Comparison of ENCODE assay signal across 13 mouse cellular contexts in genomic region chr10:3864196-3864540, GRCm38 (mm10).
DNase-seq lines count a peak whose midpoint lies in the region; ATAC-seq and TF ChIP-seq lines count a peak whose summit lies in the region.
"Had no signal": no experiment of that assay in that cellular context is flagged by ENCODE, and none has a peak within 500 bp of the region (broad histone marks: within the 10 kb centered on the region; RNA-seq: fewer than 3 reads in every experiment).

No protein-coding gene starts in this region.

- no peaks in the 10 kb centered on the region for H3K9me3 ChIP-seq in forebrain, embryonic 10.5 days
- no peaks in the 10 kb centered on the region for H3K9me3 ChIP-seq in hindbrain, postnatal 0 days (ENCODE audit: low read length)
- no peaks in the 10 kb centered on the region for H3K9me3 ChIP-seq in neural tube, embryonic 14.5 days (ENCODE audit: control insufficient read depth, low read length)
- H3K9me3 ChIP-seq: heart, embryonic 15.5 days; liver, embryonic 12.5 days had no signal

- peak overlapping the region; percentile 53 for H3K4me2 ChIP-seq in hindbrain, postnatal 0 days (ENCODE audit: low read depth, low read length)
- H3K4me2 ChIP-seq in neural tube, embryonic 14.5 days (ENCODE audit: low read depth, low read length): peak overlapping the region; percentile 35
- H3K4me2 ChIP-seq: heart, embryonic 15.5 days; liver, embryonic 12.5 days had no signal

- H3K4me3 ChIP-seq in left cerebral cortex, adult 2 months: peak overlapping the region; percentile 21
- H3K4me3 ChIP-seq in forebrain, embryonic 10.5 days: peak overlapping the region; percentile 52
- peak overlapping the region; percentile 21 for H3K4me3 ChIP-seq in hindbrain, postnatal 0 days (ENCODE audit: low read length)
- H3K4me3 ChIP-seq in neural tube, embryonic 14.5 days (ENCODE audit: low read depth, low read length): peak overlapping the region; percentile 12; the same call in 1 of the 2 replicates
- H3K4me3 ChIP-seq: heart, embryonic 15.5 days; liver, embryonic 12.5 days had no signal

- peak overlapping the region; percentile 16; the same call in 1 of the 2 replicates for H3K27ac ChIP-seq in left cerebral cortex, adult 2 months
- peak overlapping the region; percentile 90 for H3K27ac ChIP-seq in forebrain, embryonic 10.5 days
- H3K27ac ChIP-seq in hindbrain, postnatal 0 days: peak overlapping the region; percentile 54; the same call in 1 of the 2 replicates
- H3K27ac ChIP-seq in neural tube, embryonic 14.5 days (ENCODE audit: low read depth, low read length): peak overlapping the region; percentile 39; the same call in 1 of the 2 replicates
- H3K27ac ChIP-seq: liver, embryonic 12.5 days had no signal

- no peak for TF ChIP-seq CTCF in left cerebral cortex, adult 2 months (IDR thresholded peaks at IDR 0.05)
- TF ChIP-seq CTCF in hindbrain, postnatal 0 days (IDR thresholded peaks at IDR 0.05; ENCODE audit: low read depth): no peak

- H3K27me3 ChIP-seq in forebrain, embryonic 10.5 days (ENCODE audit: poor library complexity, severe bottlenecking): no peaks in the 10 kb centered on the region
- no peaks in the 10 kb centered on the region for H3K27me3 ChIP-seq in hindbrain, postnatal 0 days (ENCODE audit: insufficient read depth, low read length)
- no peaks in the 10 kb centered on the region for H3K27me3 ChIP-seq in neural tube, embryonic 14.5 days (ENCODE audit: control insufficient read depth, insufficient read depth, low read length)
- H3K27me3 ChIP-seq: CH12.LX; heart, embryonic 15.5 days; liver, embryonic 12.5 days had no signal

- intact Hi-C loops in left cerebral cortex, adult 2 months (cut with DNase I): no loop called here

- H3K36me3 ChIP-seq in forebrain, embryonic 10.5 days (replicated peaks): peaks cover 4% of the 10 kb centered on the region
- no peaks in the 10 kb centered on the region for H3K36me3 ChIP-seq in hindbrain, postnatal 0 days (ENCODE audit: insufficient read depth, low read length)
- no peaks in the 10 kb centered on the region for H3K36me3 ChIP-seq in neural tube, embryonic 14.5 days (ENCODE audit: control insufficient read depth, insufficient read depth, low read length)
- H3K36me3 ChIP-seq: heart, embryonic 15.5 days; liver, embryonic 12.5 days had no signal

- ATAC-seq in hindbrain, postnatal 0 days: no peak
- no peak for ATAC-seq in neural tube, embryonic 14.5 days (ENCODE audit: low read depth)
- no peak for ATAC-seq in granulocyte monocyte progenitor cell, adult 5-6 weeks (replicated peaks; ENCODE audit: poor library complexity, severe bottlenecking)
- ATAC-seq: liver, embryonic 12.5 days had no signal

- H3K4me1 ChIP-seq in forebrain, embryonic 10.5 days: peaks cover 62% of the 10 kb centered on the region
- H3K4me1 ChIP-seq in hindbrain, postnatal 0 days (ENCODE audit: insufficient read depth, low read length): peaks cover under 1% of the 10 kb centered on the region; the same call in 1 of the 2 replicates
- peaks cover 10% of the 10 kb centered on the region for H3K4me1 ChIP-seq in neural tube, embryonic 14.5 days (ENCODE audit: control insufficient read depth, insufficient read depth, low read length)
- H3K4me1 ChIP-seq: liver, embryonic 12.5 days had no signal

- WGBS in forebrain, embryonic 10.5 days: 22% methylated on average over 6 of the region's 6 CpGs
- WGBS in hindbrain, postnatal 0 days: 13% methylated on average over 6 of the region's 6 CpGs
- 22% methylated on average over 6 of the region's 6 CpGs for WGBS in neural tube, embryonic 14.5 days

- peak overlapping the region; percentile 7; the same call in 1 of the 2 replicates for H3K9ac ChIP-seq in hindbrain, postnatal 0 days (replicated peaks; ENCODE audit: low read length)
- H3K9ac ChIP-seq in neural tube, embryonic 14.5 days (replicated peaks; ENCODE audit: low read depth, low read length): no peak overlapping the region
- H3K9ac ChIP-seq: heart, embryonic 15.5 days; liver, embryonic 12.5 days had no signal

- DNase-seq in left cerebral cortex, adult 2 months (ENCODE audit: extremely low spot score in 1 of 2, low spot score in 2 of 2): no peak
- no peak for DNase-seq in left cerebral cortex, adult 9 months (ENCODE audit: low spot score in 2 of 2)
- DNase-seq in forebrain, embryonic 10.5 days (ENCODE audit: extremely low spot score, low spot score): peak; percentile 34
- DNase-seq in hindbrain, postnatal 0 days (ENCODE audit: low spot score): peak; percentile 41
- no peak for DNase-seq in spleen, postnatal 14 days (ENCODE audit: low spot score in 2 of 2)
- DNase-seq in T-cell, adult 2 months (ENCODE audit: low spot score): no peak
- DNase-seq: cerebellum, adult 18-20 months; thymus, postnatal 4 days had no signal

Comparison
In these comparisons a context has a peak if more than half of its experiments do, and no peak if none do; other contexts are left out.
1. DNase-seq: peak in forebrain, embryonic 10.5 days (single experiment) and hindbrain, postnatal 0 days (single experiment); none in left cerebral cortex, adult 2 months (0 of 2), left cerebral cortex, adult 9 months (0 of 2), spleen, postnatal 14 days (0 of 2) and T-cell, adult 2 months (single experiment).
2. H3K27ac ChIP-seq: peak in every context shown above with its lines; median percentile 90 in forebrain, embryonic 10.5 days; 54 in hindbrain, postnatal 0 days; 39 in neural tube, embryonic 14.5 days; 16 in left cerebral cortex, adult 2 months.
3. Peak in every context shown above with its lines, with median percentiles within 50 percentile points of each other: H3K4me3 ChIP-seq.